Mouse (Mus musculus): ENCODE data around the gene Hoxc8.

DNA sequence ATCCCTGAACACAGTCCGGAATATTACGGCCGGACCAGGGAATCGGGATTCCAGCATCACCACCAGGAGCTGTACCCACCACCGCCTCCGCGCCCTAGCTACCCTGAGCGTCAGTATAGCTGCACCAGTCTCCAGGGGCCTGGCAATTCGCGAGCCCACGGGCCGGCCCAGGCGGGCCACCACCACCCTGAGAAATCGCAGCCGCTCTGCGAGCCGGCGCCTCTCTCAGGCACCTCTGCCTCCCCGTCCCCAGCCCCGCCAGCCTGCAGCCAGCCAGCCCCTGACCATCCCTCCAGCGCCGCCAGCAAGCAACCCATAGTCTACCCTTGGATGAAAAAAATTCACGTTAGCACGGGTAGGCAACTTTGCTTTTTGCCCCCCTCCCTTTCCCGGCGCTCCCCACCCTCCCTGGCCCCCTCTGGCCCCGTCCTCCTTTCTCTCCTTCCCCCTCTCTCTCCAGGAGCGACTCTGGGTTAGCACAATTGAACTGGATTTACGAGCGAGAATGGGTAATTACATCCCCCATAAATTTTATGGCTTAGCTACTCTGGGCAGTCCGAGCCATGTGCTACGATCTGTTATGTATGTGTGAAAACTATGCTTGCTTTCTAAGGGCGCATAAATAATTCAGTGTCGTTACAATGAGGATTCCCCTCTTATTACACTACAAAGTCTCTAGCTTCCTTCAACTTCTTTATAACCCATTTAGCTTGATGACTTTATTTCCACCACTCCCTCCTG is 44.6 kb downstream of the Hoxc8 start:
- TF ChIP-seq CTCF (IDR thresholded peaks at IDR 0.05; ENCODE audit: control insufficient read depth, insufficient read depth, low read length) (no peak), POLR2A (IDR thresholded peaks at IDR 0.05; ENCODE audit: borderline replicate concordance, control insufficient read depth, low read depth, low read length) (no peak)

Measured in bone marrow, adult 2 months (tissue).